Comparison of ENCODE assay signal across 18 mouse cellular contexts in the genomic region with DNA sequence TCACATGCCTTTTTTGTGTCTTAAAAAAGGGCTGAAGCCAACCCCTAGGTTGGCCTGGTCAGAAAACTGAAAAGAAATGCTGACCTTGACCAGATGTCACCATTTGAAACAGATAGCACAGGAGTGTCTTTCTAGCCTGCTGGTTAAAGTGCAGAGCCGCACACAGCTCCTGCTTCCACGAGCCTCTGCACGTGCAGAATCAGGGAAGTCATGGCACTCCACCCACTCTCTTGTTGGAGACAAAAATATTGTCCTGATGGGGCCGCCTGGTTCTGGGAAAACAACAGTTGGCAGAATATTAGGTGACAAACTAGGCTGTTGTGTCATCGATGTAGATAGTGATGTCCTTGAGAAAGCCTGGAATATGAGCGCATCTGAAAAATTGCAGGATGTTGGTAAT. TPM values are rescaled to one million over a fixed set of nuclear protein-coding genes. Genes with fewer than 3 reads are reported as not detected.
"Had no signal": no experiment of that assay in that cellular context is flagged by ENCODE, and none has a peak within 500 bp of the region (broad histone marks: within the 10 kb centered on the region; RNA-seq: fewer than 3 reads in every experiment).

No protein-coding gene starts in this region.

- H3K4me3 ChIP-seq: limb, embryonic 12.5 days; limb, embryonic 15.5 days; liver, embryonic 13.5 days; neural tube, embryonic 12.5 days; neural tube, embryonic 15.5 days had no signal

- H3K27ac ChIP-seq: limb, embryonic 12.5 days; limb, embryonic 15.5 days; liver, embryonic 13.5 days; neural tube, embryonic 12.5 days; neural tube, embryonic 15.5 days had no signal

- DNase-seq: kidney, adult 9 months; kidney, postnatal 14 days; kidney, postnatal 4 days; layer of hippocampus, postnatal 36 days; left cerebral cortex, postnatal 4 days; liver, embryonic 13.5 days; lung, adult 2 months; lung, postnatal 14 days; lung, postnatal 4 days; midbrain, embryonic 14.5 days; thymus, adult 2 months; thymus, postnatal 14 days; thymus, postnatal 4 days had no signal

RNA-seq across cellular contexts. Expression of a gene that starts 6.2 kb away (rescaled TPM):
- total RNA-seq: megakaryocyte-erythroid progenitor cell, adult 5-6 weeks had no signal
